Mouse (Mus musculus) cerebellum, adult 2 months (tissue): Measurements from ENCODE around the gene N4bp2l1.

ENCODE experiments used
- CTCF ChIP-seq: fragments of 200-500 bp; IDR thresholded peaks from 2 replicates; pipeline ENCODE4 v1.5.1; 2011; ENCODE audit warnings: low read depth, mild to moderate bottlenecking, control low read depth, low read length, moderate library complexity, borderline replicate concordance; ENCODE audit not compliant: insufficient read depth
- POLR2A ChIP-seq: fragments of 200-500 bp; IDR thresholded peaks from 2 replicates; pipeline ENCODE4 v1.6.1; 2011; ENCODE audit warnings: low read length, control low read depth, borderline replicate concordance; ENCODE audit not compliant: insufficient read depth

- no peak for TF ChIP-seq CTCF
- TF ChIP-seq POLR2A = no peak
Observed at GRCm38 (mm10) chr5:150561783-150562182, 35.2 kb downstream of the N4bp2l1 start.
